Mouse (Mus musculus) lung, postnatal 25 days (tissue): ENCODE measurements around the gene Foxn3.

ENCODE experiments used
- DNase-seq: peaks from one replicate; pipeline ENCODE4 v3.0.0; 2022; ENCODE audit warnings: low spot score

Foxn3 gene

DNA sequence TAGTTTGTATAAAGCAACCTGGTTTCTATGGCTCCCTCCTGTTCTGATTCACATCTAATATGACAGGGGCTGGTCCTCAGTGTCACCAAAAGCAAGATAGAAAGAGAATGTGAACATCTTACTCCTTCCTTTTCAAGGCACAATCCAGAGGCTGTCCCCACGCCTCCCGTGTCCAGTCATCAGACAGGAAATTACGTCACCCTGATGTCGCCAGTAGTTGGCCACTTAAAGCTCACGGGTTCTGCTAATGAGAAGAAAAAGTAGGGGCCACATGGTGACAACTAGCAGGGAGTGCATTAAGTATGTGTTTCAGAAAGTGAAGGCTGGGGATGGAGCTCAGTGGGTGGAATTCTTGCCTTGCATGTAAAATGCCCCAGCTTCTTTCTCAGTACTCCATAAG lies 99.1 kb downstream of the Foxn3 start:
- no peak for DNase-seq

DNA sequence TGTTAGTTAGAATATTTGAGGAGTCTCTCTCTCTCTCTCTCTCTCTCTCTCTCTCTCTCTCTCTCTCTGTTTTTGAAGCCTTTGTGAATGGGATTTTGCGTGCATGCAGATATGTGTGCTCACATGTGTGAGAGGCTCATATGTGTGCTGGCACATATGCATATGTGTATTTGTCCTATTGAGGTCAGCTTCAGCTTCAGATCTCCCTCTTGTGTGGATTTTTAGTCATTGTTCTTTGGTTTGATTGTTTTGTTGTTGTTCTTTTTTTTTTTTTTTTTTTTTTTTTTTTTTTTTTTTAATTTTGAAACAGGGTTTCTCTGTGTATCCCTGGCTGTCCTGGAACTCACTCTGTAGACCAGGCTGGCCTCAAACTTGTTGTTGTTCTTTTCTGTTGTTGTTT lies 100.5 kb downstream of the Foxn3 start:
- no peak for DNase-seq

DNA sequence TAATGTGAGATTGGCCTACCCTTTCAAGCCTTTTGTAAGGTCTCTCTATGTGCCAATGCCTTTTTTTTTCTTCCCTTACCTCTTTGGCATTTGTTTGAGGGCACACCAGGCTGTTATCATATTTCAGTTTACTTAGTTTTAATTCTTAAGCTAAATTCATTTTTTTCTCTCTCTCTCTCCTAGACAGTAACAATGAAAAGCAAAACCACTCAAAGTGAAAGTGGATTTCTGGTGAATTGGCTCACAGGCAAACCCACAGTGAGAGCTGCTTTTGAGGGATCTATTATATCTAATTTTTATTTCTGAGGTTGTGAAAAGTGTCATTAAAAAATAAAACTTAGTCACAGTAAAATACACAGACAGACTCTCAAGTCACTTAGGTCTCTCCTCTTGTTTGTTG lies 101.1 kb downstream of the Foxn3 start:
- DNase-seq = no peak

DNA sequence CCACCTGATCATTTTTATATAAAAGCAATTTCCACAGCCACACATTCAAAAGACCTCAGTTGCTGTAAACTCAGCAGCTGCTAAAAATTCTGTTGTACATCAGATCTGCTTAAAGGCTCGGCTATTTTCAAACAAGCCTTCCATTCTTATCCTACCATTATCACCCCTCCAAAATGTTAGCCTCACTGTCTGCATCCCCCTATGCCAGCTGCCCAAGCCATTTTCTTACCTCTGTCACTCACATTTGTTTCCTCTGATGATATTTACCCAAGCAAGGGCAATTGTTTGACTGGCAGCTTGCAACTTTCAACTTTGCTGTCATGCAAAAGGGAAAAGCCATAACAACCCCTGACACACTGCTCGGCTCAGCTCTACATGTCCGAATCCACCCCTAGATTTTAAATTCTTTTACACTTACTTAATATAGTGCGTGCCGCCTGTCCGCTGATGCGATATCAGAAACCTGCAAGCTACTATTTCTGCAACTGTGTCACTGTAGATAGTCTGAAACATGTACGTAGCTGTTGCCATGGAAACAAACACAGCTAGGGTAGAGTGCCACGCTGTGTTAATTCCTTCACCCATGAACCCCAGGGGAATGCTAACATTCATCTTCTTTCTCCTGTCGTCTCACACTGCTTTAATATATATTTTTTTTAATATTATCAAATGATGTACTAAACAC lies 105.7 kb downstream of the Foxn3 start:
- DNase-seq = no peak

DNA sequence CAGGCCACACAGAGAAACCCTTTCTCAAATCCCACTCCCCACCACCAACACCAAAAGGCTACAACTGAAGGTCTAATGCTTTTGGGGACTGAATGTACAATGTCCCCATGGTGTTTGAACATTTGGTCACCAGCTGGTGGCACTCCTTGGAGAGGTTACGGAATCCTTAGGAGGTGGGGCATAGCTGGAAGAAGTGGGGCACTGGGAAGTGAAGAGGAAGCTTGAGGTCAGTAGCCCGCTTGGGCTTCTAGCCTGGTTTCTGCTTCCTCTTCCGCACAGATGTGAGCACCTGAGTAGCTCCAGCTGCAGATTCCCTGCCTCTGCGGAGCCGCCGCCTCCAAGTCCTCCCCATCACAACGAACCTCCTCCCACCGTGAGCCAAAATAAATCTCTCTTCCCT lies 107.8 kb downstream of the Foxn3 start:
- DNase-seq = no peak

DNA sequence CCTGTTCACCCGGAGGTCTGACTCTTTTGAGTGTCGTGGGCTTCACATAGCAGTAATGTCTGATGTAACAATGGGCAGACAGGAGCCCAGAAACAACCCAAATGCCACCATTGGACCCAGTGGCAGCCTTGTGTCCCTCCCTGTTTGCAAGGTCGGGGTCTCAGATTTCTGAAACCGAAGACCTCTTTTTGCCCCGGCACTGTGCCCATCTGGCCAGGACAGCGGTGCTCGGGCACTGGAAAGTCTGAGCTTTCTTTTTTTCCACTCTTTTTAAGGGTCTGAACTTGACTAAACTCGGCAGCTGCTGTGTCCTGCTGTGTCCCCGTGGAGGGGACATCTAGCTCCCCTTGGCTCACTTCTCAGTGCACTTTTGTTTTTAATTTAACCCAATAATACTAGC lies 109.0 kb downstream of the Foxn3 start:
- DNase-seq = no peak

DNA sequence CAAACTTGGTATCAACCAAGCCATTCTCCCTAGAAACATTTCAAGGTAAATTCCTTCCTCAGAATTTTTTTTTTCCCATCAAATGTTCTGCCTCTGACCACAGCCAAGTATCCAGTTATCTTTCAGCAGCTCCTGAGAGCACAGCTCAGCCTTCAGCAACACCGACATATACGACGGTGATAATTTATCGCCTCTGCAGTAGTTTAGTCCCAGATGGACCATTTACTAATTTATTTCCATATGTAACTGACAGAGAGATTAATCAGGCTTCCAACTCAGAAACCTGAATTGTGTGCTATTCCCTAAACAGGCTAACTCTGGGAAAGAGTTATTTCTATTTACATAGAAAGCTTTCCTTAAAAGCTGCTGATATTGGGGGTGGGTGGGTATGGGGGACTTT lies 109.6 kb downstream of the Foxn3 start:
- DNase-seq = no peak

DNA sequence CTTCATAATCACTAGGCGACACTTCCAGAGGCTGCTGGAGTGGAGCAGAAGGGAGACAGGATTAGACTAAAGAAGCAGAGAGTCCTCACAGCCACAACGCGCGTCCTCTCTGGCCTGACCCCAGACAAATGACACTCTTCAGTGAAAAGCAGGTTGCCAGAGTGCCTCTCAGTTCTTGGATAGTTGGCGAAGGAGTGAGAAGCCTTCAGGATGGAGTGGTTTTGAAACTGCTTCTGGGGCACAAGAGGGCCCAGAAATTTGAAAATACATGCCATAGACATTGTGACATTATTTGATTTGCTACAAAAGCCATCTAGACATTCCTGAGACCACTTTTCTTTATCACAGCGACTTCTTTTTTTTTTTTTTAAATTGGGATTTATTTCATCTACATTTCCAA lies 113.3 kb downstream of the Foxn3 start:
- DNase-seq = peak; percentile 55

DNA sequence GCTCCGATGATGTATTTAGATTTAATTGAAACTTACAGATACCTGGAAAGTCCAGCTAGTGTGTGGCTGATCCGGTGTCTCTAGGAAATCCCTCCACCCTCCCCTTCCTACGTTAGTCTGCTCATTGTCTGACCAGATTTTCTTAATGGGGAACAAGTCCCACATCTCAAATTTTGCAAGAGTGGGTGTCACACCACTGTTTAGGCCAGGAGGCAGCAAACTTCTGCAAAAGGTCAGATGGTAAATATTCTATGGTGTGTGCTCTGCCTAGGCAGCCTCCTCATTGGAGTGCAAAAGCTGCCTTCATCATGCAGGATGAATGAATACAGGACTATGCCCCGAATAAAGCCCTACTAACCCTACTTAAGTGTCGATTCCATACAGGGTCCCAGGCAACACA lies 115.6 kb downstream of the Foxn3 start:
- DNase-seq = no peak

DNA sequence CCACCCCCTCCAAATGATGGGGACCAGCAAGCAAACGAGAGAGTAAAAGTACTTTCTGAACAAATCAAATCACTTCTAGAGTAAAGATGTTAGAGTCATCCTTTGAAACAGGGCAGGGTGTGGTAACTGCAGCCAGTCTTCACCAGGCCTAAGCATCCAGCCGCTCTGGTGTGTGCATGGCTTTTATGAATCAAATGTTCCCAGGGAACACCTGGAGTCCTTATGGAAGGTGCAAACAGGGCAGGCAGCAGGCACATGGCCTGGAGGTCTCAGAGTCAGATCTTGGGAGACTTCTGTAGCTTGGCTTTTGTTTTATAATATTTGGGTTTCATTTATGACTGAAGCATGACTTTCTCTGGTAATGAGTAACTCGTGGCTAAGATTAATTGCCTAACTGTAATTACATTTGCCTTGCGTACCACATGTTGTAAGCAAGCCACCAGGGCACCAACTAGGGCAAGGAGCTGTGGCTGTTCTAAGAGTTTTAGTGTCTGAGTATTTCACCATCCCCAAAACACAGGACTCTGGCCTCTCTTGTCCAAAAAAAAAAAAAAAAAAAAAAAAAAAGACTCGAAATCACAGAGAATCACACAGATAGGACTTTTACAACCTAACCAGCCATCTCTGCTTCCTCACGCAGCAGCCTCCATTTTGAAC lies 118.2 kb downstream of the Foxn3 start:
- no peak for DNase-seq

DNA sequence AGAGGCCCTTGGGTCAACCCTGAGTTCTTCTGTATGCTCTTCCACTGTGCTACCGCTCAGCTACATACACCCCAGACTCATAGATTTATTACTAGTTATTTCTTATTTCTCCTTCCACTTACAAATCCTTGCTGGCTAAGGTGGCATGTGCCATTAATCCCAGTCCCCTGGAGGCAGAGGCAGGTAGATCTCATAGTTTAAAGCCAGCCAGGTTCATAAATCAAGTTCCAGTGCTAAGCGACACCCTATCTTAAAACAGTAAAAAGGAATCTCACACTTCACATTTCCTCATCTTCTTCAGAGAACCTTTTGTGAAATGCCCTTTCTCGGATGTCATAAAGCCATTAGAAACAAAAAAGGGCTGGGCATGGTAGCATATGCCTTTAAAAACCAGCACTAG lies 120.6 kb downstream of the Foxn3 start:
- no peak for DNase-seq

DNA sequence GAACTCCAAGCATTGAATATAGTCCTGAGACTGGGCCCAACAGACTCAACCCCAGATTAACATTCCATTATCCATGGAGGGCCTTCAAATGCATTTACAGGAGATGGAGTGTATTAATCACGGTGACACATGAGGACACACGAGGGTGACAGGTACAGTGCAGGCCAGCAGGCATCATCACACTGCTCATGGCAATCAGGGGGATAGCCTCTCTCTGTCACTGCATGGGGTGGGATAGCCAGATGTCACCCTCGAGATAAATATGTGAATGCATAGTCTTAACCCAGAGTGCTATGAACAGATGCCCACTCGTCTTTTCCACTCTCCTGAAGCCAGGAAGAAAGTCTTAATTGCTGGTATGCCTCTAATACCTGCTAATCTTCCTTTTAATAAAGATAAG lies 122.4 kb downstream of the Foxn3 start:
- DNase-seq = no peak

DNA sequence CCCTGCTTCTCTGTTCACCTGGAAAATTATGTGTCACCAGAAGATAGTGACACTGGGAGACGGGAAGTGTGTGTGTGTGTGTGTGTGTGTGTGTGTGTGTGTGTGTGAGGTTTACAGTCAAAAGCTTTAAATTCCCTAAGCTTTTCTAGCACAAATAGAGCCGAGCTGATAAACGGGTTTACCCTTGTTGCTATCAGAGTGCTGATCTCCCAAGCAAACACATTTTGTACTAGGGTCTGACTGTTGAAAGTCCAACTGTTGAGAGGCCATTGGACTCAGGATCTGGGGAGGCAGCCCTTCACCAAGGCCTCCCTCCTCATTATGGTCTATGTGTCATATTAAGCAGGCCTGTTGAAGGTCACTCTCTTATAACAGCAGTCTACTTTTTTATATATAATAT lies 123.4 kb downstream of the Foxn3 start:
- DNase-seq = no peak

DNA sequence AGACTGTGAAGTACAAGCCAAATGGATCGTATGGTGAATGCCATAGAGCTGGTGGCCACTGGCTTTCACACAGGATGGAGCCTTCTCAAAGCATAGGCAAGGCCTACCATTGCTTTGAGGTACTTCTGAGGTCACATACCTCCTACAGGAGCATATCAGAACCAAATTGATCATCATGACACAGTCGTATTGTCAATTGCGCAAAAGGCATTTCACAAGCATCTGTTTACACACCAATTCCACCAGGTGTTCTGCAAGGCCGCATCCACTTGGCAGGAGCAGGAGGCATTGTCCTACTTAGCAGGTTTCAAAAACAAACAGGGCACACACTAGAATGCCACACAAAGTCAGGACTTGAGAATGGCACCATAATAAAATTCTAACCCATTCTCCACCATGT lies 128.2 kb downstream of the Foxn3 start:
- no peak for DNase-seq

DNA sequence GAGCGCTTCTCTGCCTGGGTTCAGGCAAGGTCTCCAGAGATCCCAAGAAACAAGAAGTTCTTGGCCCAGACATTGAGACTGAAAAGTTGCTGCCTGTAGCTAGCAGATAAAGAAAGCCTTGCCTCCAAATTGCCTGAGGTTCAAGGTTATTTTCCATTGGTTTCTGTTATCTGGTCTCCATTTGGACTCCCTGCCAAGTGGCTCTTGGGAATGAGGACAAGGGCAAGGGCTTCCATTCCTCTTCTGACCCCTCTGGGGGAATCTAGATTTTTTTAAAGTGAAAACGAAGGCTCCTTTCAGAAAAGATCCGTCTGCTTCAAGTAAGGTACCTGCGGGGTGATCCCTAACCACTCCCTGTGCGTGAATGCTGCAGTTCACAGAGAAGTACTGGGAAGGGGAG lies 130.0 kb downstream of the Foxn3 start:
- DNase-seq = no peak

DNA sequence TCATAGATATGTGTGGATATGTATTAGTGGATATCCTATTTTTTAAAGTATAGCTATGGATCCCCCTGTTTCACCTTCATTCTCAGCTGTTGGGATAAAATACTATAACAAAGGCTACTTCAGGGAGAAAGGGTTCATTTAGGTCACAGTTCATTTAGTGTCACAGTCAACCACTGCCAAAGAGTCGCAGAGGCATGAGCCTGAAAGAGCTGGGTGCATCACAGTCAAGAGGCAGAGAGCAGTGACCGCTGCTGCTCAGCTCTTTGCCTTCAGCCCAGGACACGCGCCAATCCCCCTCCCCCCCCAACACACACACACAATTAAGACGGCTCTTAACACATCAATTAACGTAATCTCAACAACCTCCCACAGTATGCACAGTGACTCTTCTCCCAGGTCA lies 131.8 kb downstream of the Foxn3 start:
- DNase-seq = no peak

DNA sequence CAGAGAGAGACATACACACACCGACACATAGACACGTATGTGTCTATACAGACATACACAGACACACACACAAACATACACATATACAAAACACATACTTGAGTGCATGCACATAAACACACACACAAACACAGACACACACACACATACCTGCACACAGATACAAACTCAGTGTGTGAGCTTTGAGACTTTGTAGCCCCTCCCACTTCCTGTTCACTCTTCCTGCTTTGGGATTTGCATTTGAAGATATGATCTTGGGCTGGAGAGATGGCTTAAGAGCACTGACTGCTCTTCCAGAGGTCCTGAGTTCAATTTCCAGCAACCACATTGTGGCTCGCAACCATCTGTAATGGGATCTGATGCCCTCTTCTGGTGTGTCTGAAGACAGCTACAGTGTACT lies 132.4 kb downstream of the Foxn3 start:
- DNase-seq = no peak

DNA sequence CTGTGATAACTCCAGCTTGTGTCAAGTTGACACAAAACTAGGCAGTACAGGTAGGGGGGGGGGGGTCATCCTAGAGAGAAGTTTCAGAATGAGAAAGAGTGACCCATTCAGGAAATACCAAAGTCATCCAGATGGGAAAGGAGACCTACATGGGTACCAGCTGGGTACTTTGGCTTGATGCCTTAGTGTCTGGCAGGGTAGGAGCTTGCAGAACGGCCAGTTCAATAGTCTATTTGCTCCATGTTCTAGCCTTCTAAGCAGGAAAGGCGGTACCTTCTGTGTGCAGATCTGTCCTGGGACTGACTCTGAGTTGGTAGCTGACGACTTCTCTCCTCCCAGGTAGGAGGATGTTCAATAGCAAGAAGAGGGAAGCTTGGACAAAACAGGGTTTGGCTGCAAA lies 134.3 kb downstream of the Foxn3 start:
- no peak for DNase-seq

DNA sequence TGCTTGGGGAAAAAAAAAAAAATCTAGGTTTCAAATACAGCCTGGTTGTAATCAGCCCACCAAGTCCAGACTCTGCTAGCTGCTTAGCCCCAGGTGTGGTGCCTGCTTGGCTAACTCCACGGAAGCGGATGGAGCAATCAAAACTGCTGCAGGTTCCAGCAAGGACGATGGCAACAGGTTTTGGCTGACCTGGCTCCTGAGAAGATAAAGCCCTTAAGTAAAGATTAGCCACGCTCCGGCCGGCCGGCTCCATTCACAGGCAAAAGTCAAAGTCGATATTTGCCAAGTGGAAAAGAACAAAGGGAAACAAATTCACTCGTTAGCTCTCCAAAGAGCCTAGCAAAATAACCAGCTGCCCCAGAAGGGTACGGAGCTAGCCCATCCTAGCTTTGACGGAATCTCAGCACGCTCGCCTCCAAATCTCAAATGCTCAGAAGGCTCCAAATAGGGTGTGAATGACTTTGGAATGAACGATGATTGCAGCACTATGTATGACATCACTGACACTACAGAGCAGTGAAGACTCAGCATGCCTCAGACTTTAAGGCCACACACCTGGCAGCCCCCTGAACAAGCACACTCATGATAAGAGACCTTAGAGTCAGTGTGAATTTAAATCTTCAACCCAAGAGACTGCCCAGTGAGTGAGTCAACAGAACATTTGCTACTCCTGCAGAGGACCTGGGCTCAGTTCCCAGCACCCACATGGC lies 137.0 kb downstream of the Foxn3 start:
- DNase-seq = no peak

DNA sequence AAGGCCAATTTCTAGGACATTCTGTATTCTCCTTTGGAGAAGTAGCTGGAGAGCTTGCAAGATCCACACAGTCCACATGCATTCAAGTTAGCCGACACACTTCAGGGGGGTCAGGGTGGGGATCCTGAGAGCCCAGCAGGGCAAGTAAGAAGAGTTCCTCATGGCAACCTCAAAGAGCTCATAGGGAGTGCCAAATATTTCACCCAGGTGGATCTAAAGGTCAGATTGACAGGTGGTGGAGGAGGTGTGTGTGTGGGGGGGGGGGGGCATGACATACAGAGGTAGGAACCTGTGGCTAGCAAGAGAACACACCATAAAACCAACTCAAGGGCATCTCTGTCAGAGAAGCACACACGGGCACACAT lies 144.0 kb downstream of the Foxn3 start:
- DNase-seq = no peak

DNA sequence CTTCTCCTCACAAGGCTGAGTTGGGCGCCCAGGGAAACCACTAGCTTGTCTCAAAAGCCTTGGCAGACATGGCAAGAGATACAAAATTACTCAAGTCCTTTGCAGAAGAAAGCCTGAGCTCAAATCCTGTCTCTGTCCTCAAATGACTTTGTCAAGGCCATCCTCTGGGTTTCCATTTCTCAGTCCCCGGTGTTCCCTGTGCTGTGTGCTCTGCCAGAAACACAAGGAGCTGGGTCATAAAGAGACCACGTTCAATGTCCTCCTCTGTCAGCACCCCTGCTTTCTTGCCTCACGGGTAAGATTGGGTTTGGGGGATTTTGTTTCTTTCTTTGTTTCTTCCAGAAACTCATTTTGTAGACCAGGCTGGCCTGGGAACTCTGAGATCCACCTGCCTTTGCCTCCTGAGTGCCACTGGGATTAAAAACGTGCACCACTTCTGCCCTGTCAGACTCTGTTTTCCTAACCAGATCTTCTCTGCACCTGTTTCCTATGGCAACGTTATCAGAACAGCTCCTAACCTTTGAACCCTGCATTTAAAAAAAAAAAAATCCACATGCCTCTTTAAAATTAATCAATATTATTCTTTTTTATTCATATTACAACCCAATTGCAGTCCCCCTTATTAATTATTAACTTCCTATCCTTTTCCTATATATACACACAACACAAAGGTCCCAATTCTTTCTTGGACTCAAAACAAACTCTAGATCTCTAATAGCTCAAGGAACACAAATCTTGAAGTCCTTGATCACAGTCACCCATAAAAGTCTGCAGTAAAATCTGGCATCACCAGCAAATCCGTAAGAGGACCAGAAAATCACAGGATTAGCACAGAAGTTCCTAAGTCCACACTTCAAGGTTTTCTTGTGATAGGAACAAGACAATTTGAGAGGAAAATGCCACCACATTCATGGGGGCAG lies 144.6 kb downstream of the Foxn3 start:
- DNase-seq = no peak

DNA sequence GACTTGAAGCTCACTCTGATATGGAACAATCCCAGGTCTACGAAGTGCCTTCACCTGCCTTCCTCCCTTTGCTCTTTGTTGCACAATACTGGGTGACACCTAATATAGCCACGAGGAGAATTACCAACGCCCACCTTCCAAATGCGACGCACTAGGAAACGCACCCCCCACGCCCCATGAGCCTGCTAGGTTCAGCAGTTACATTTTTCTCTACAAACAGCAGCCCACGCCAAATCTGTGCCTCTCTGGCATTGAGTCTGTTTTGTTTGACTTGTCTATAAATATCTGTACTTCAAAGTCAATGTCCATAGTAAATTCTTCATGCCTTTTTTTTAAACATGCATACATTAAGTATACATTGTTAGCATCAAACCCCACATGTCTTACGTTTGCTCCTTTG lies 145.5 kb downstream of the Foxn3 start:
- no peak for DNase-seq

DNA sequence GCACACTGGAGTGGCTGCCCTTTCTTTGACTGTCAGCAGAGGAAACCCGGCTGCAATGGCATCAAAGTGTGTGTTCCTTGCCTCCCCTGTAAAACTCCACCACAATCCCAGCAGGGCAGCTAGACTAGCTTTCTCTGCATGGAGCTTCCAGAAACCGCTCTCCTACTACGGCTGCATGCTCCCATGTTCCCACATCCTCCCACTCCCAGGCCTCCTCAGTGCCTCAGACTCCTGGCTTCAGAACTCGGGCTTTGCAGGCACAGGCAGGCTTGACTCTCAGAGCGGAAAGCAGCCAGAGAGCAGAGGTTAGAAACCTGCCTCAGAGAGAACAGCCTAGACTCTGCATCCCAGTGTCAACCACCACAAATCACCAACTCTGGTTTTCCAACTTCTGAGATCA lies 147.8 kb downstream of the Foxn3 start:
- DNase-seq = no peak
